Mouse (Mus musculus): Measurements from ENCODE around the gene Cfap61. TPM values are rescaled to one million over a fixed set of nuclear protein-coding genes. Genes with fewer than 3 reads are reported as not detected.

Cfap61 gene
- total and polyA plus RNA-seq, 3 experiments: 1.4 to 1.7 (median 1.5) TPM

DNA sequence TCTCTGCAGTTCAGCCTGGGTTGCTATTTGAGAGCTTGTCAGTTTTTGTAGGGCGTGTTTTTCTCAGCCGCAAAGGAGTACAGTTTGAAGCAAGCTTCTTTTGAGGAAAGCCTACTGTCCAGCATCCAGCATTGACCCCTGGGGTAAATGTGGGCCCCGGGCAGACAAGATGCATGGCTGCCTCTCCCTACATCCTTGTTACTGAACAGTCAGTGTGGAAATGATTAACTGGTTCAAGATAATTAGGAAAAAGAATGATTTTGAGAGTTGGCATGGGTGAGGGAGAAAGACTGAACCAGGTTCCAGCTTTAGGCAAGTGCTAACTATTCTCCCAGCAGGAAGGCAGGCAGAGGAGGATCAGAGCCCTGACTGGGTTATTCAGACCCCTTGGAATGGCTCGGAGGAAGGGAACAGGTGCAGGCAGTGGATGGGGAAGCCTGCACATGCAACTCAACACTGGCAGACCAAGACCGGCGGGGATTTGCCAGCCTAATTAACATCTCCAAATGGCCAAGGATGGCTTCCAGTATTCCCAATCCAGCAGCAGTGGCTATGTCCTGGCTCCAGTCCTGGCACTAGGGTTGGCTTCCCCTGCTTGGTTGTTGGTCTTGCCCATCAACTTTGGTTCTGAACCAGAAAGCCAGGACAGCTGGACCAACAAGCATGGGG, 315.8 kb downstream of the Cfap61 start:
- no peak for DNase-seq
- WGBS: 87% methylated on average over 6 of the region's 6 CpGs

DNA sequence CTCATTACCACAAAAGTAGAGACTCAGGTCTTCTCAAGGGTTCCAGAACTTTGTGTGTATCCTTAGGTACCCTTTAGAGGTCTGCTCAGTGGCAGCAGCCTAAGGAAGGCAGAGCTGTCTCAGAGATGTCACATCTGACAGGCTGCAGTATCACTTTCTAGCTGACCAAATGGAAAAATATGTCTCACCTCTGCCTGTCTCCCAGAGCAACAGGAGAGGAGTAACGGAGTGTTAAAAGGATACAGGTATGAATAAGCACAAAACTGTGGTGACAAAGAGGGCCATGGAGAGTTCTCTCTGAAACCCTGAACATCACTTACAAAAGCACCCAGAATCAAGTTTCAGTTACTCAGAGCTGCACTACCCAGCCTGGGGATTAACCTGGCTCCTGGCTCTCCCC, 319.8 kb downstream of the Cfap61 start:
- no peaks in the 10 kb centered on the region for H3K27me3 ChIP-seq (ENCODE audit: control insufficient read depth, insufficient read depth, low read length)
- intact Hi-C loops (cut with DNase I): loop anchor here (10.0 kb wide), 1 partner anchor 300 kb away; no protein-coding TSS in a partner anchor
- H3K79me2 ChIP-seq (replicated peaks; ENCODE audit: control insufficient read depth, insufficient read depth, low read length): no peaks in the 10 kb centered on the region
- H3K27ac ChIP-seq: no peak overlapping the region
- 0 out of 2 replicates have a peak, but pooled peaks cover 1% of the 10 kb centered on the region for H3K4me1 ChIP-seq (ENCODE audit: control insufficient read depth, insufficient read depth, low read length)
- 81% methylated on average over 1 of the region's 1 CpGs for WGBS
- no peak for TF ChIP-seq EP300 (IDR thresholded peaks at IDR 0.05; ENCODE audit: insufficient read depth, low read depth, low read length)
- no peak for TF ChIP-seq CTCF (IDR thresholded peaks at IDR 0.05)
- no peak for TF ChIP-seq POLR2A (IDR thresholded peaks at IDR 0.05; ENCODE audit: insufficient read depth, low read depth, low read length)
- no peak overlapping the region for H3K9ac ChIP-seq (ENCODE audit: low read depth, low read length)
- no peak overlapping the region for H3K4me3 ChIP-seq
- 0 out of 2 replicates have a peak, but pooled peaks cover 2% of the 10 kb centered on the region for H3K36me3 ChIP-seq (ENCODE audit: control insufficient read depth, insufficient read depth, low read length)
- no peak for DNase-seq

More for the DNA sequence above, 315.8 kb downstream of the Cfap61 start:
- Histone ChIP-seq H3K9ac (ENCODE audit: low read depth, low read length) (no peak overlapping the region), H3K36me3 (ENCODE audit: control insufficient read depth, insufficient read depth, low read length) (no peaks in the 10 kb centered on the region), H3K27ac (no peak overlapping the region), H3K4me1 (ENCODE audit: control insufficient read depth, insufficient read depth, low read length) (no peaks in the 10 kb centered on the region), H3K79me2 (replicated peaks; ENCODE audit: control insufficient read depth, insufficient read depth, low read length) (no peaks in the 10 kb centered on the region), H3K4me3 (no peak overlapping the region), H3K27me3 (ENCODE audit: control insufficient read depth, insufficient read depth, low read length) (no peaks in the 10 kb centered on the region)
- intact Hi-C loops (cut with DNase I): loop anchor here (10.0 kb wide), 1 partner anchor 296 kb away; no protein-coding TSS in a partner anchor
- TF ChIP-seq CTCF (IDR thresholded peaks at IDR 0.05) (no peak), POLR2A (IDR thresholded peaks at IDR 0.05; ENCODE audit: insufficient read depth, low read depth, low read length) (no peak), EP300 (IDR thresholded peaks at IDR 0.05; ENCODE audit: insufficient read depth, low read depth, low read length) (no peak)

- H3K27me3 ChIP-seq (ENCODE audit: control insufficient read depth, insufficient read depth, low read length): no peaks in the 10 kb centered on the region
- DNase-seq: no peak
- H3K9ac ChIP-seq (ENCODE audit: low read depth, low read length): no peak overlapping the region
- no peak overlapping the region for H3K27ac ChIP-seq
- H3K79me2 ChIP-seq (replicated peaks; ENCODE audit: control insufficient read depth, insufficient read depth, low read length): no peaks in the 10 kb centered on the region
- TF ChIP-seq POLR2A (IDR thresholded peaks at IDR 0.05; ENCODE audit: insufficient read depth, low read depth, low read length) (no peak), EP300 (IDR thresholded peaks at IDR 0.05; ENCODE audit: insufficient read depth, low read depth, low read length) (no peak), CTCF (IDR thresholded peaks at IDR 0.05) (no peak)
- no peak overlapping the region for H3K4me3 ChIP-seq
- intact Hi-C loops (cut with DNase I): loop anchor here (10.0 kb wide), 1 partner anchor 301 kb away; no protein-coding TSS in a partner anchor
- 0 out of 2 replicates have a peak, but pooled peaks cover 2% of the 10 kb centered on the region for H3K36me3 ChIP-seq (ENCODE audit: control insufficient read depth, insufficient read depth, low read length)
- H3K4me1 ChIP-seq (ENCODE audit: control insufficient read depth, insufficient read depth, low read length): 0 out of 2 replicates have a peak, but pooled peaks cover 1% of the 10 kb centered on the region
These were observed 321.1 kb downstream of the Cfap61 start for GRCm38 (mm10) chr2:146255636-146256035.

DNA sequence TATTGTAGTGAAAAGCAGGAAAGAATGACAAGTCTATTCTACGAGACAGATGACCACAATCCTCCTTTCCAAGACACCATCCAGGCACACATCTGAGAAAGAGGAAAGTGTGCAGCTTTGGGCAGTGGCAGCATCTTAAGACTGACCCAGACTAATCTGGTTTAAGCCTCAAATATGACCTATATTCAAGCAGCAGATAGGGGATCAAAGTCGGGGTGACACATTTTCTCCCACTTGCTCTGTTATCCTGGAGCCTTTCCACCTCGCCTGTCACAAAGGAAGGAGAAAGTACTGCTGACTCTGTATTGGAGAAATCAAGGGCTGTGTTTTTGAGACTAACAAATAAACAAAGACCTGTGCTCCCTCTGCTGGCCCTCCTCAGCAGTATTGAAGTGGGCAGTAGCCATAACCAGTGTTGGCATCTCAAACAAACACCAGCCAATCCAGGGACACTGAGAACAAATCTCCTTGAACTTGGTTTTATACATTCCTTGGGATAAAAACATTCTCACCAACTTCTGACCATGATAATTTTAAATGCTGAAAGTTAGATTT, 321.8 kb downstream of the Cfap61 start:
- 63% methylated on average over 3 of the region's 3 CpGs for WGBS
- DNase-seq: no peak
- Histone ChIP-seq H3K27me3 (ENCODE audit: control insufficient read depth, insufficient read depth, low read length) (no peaks in the 10 kb centered on the region), H3K27ac (no peak overlapping the region), H3K36me3 (ENCODE audit: control insufficient read depth, insufficient read depth, low read length) (0 out of 2 replicates have a peak, but pooled peaks cover 2% of the 10 kb centered on the region), H3K9ac (ENCODE audit: low read depth, low read length) (no peak overlapping the region), H3K4me3 (no peak overlapping the region), H3K4me1 (ENCODE audit: control insufficient read depth, insufficient read depth, low read length) (0 out of 2 replicates have a peak, but pooled peaks cover 1% of the 10 kb centered on the region), H3K79me2 (replicated peaks; ENCODE audit: control insufficient read depth, insufficient read depth, low read length) (no peaks in the 10 kb centered on the region)
- no peak for TF ChIP-seq POLR2A (IDR thresholded peaks at IDR 0.05; ENCODE audit: insufficient read depth, low read depth, low read length)
- peak; percentile 55 for TF ChIP-seq CTCF (IDR thresholded peaks at IDR 0.05)
- intact Hi-C loops (cut with DNase I): loop anchor here (10.0 kb wide), 1 partner anchor 302 kb away; no protein-coding TSS in a partner anchor

DNA sequence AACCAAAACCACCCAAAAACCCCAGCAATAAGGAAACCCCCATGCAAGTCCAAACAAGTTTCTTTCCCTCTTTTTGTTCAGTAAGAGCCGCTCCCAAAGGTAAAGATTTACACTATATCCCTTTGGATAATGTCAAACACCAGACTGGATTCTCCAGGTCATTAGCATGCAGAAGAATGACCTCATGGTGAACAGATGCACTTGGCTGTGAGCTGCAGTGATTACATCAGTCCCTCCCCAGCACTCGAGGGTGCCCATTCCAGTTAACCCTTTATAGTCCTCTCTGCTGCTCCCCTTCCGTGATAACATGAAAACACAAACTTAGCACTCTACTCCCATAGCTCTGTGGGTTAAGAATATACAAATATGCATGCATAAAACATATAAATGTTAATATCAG, 322.5 kb downstream of the Cfap61 start:
- DNase-seq: no peak
- intact Hi-C loops (cut with DNase I): loop anchor here (10.0 kb wide), 1 partner anchor 302 kb away; no protein-coding TSS in a partner anchor

DNA sequence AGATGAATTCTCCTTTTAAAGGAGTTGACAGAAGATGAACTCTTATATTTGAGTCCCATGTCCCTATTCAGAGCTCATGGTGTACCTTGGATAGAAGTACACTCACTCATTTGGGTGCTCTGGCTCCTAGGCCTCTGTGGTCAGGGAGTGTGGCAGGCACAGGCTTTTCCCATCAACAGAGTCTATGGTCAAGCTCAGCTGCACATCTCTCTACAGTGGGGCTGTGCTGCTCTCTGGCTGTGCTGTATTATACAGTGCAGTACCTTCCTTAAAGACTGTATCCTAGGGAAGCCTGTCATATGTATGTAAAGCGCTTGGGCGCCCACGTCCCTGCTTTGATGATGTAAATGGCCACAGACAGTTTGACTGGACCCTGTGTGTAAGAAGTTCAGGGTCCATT, 323.0 kb downstream of the Cfap61 start:
- intact Hi-C loops (cut with DNase I): loop anchor here (10.0 kb wide), 1 partner anchor 303 kb away; no protein-coding TSS in a partner anchor
- Histone ChIP-seq H3K27ac (no peak overlapping the region), H3K27me3 (ENCODE audit: control insufficient read depth, insufficient read depth, low read length) (no peaks in the 10 kb centered on the region), H3K79me2 (replicated peaks; ENCODE audit: control insufficient read depth, insufficient read depth, low read length) (no peaks in the 10 kb centered on the region), H3K36me3 (ENCODE audit: control insufficient read depth, insufficient read depth, low read length) (0 out of 2 replicates have a peak, but pooled peaks cover 2% of the 10 kb centered on the region), H3K4me1 (ENCODE audit: control insufficient read depth, insufficient read depth, low read length) (0 out of 2 replicates have a peak, but pooled peaks cover 1% of the 10 kb centered on the region), H3K4me3 (no peak overlapping the region), H3K9ac (ENCODE audit: low read depth, low read length) (no peak overlapping the region)
- DNase-seq: no peak
- WGBS: 90% methylated on average over 3 of the region's 3 CpGs
- TF ChIP-seq POLR2A (IDR thresholded peaks at IDR 0.05; ENCODE audit: insufficient read depth, low read depth, low read length) (no peak), EP300 (IDR thresholded peaks at IDR 0.05; ENCODE audit: insufficient read depth, low read depth, low read length) (no peak), CTCF (IDR thresholded peaks at IDR 0.05) (no peak)

More for the DNA sequence above, 322.5 kb downstream of the Cfap61 start:
- H3K27ac ChIP-seq: no peak overlapping the region
- H3K27me3 ChIP-seq (ENCODE audit: control insufficient read depth, insufficient read depth, low read length): no peaks in the 10 kb centered on the region
- 0 out of 2 replicates have a peak, but pooled peaks cover 1% of the 10 kb centered on the region for H3K4me1 ChIP-seq (ENCODE audit: control insufficient read depth, insufficient read depth, low read length)
- TF ChIP-seq POLR2A (IDR thresholded peaks at IDR 0.05; ENCODE audit: insufficient read depth, low read depth, low read length): no peak
- TF ChIP-seq EP300 (IDR thresholded peaks at IDR 0.05; ENCODE audit: insufficient read depth, low read depth, low read length): no peak
- WGBS: 39% methylated on average over 3 of the region's 3 CpGs
- no peak overlapping the region for H3K9ac ChIP-seq (ENCODE audit: low read depth, low read length)
- H3K79me2 ChIP-seq (replicated peaks; ENCODE audit: control insufficient read depth, insufficient read depth, low read length): no peaks in the 10 kb centered on the region
- H3K4me3 ChIP-seq: no peak overlapping the region
- H3K36me3 ChIP-seq (ENCODE audit: control insufficient read depth, insufficient read depth, low read length): 0 out of 2 replicates have a peak, but pooled peaks cover 2% of the 10 kb centered on the region

Measured in heart, adult 2 months (tissue).